Mouse (Mus musculus) ES-E14 (cell line): ENCODE data around the gene 1110051M20Rik.

ENCODE experiments used
- CHD2 ChIP-seq: IDR thresholded peaks from 2 replicates; pipeline ENCODE4 v1.6.1; 2014; ENCODE audit warnings: mild to moderate bottlenecking, low read depth, low read length, inconsistent platforms
- MAFK ChIP-seq: IDR thresholded peaks from 2 replicates; pipeline ENCODE4 v1.6.1; 2014; ENCODE audit warnings: mild to moderate bottlenecking, low read depth, low read length, inconsistent platforms; ENCODE audit not compliant: insufficient read depth

DNA sequence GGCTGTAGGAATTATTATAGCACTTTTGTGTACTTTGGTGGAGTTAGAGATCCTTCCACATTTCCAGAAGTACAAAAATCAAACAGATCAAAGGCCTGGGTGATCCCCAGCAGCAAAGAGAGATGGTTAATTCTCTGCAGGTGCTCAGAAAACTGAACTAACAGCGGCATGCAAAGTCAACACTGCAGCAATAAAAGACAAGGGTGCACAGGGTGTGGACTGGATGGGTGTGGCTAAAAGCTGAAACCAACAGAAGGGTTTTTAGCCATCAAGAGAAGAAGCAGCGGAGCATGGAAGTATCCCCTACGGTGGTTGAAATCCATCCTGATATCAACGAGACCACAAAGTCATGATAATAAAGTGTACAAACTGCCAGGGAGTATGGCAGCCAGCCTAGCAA is 122.0 kb downstream of the 1110051M20Rik start:
- TF ChIP-seq CHD2, result no peak
- no peak for TF ChIP-seq MAFK
